Mouse (Mus musculus): ENCODE measurements around the gene Dennd6b. TPM values are rescaled to one million over a fixed set of nuclear protein-coding genes. Genes with fewer than 3 reads are reported as not detected.

The Dennd6b gene
- total RNA-seq (2021) = 1 to 10 TPM; 8.4 to 8.7 TPM

DNA sequence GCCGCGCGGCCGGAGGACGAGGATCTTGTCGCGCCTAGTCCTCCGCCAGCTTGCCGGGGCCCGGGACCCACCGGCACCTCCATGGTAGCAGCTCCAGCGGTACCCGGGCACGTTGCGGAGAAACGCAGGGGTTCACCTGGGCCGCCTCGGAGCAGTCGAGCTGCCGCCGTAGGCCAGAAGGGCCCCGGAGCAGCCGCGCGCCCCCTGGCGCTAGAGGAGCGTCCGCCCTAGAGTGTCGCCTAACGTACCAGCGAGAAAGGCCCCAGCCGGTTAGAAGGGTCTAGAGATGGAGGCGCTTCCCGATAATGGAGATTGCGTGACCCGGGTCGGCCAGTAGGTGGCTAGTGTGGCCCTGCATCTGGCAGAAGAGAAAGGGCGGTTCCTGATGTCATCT is at the start of gene Dennd6b:
Gene Dennd6b, minus strand, starts transcription at position 184 of the 394 bp plus-strand sequence.
- DNase-seq (ENCODE audit: low spot score) = peak; percentile 94
- intact Hi-C loops (cut with DNase I) = loop anchor here (2.0 to 5.0 kb wide), 4 partner anchors 14 to 119 kb away; partner anchors contain the start of genes Ppp6r2, Trabd and Tubgcp6

DNA sequence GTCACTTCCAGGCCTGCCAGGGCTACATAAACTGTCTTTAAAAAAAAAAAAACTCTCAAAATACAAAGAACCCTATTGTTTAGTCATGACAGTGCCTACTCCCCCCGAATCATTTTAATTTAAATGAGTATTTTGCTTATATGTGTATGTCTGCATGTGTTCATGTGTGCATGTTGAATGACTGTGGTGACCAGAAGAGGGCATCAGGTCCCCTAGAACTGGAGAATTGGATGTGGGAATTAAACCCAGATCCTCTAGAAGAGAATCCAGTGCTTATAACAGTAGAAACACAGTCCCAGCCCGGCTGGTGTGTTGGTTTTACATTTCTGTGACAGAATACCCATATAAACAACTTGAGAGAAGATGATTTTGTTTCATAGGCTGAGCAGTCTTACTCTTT is 44.7 kb upstream of the Dennd6b start:
- intact Hi-C loops (cut with DNase I) = no loop called here
- no peak for DNase-seq (ENCODE audit: low spot score)

DNA sequence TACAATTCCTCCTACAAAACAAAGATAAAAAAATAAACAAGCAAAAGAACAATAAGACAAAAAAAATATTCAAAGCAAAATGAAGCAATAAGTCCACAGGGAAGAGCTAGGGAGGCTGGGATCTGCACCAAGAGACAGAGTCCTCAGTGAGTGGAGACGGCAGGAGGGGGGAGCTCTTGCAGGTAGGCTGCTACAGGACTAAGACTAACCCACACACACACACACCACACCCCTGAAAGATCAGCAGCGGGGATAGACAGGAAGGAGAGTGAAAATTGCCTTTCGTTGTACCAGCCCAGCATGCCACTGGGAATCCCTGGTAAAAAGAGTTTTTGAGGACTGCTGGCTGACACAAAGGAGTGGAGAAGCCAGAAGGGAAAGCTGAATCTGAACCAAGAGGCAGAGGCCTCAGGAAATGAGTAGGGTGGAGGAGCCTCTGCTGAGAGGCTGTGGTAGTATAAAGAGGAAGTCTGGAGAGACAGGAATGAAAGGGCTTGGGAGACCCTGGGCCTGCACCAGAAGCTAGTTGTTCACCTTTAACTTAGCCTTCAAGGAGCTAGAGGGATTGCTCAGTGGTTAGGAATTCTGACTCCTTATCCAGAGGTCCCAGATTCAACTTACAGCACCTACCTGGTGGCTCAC is 43.6 kb upstream of the Dennd6b start:
- no peak for DNase-seq (ENCODE audit: low spot score)
- intact Hi-C loops (cut with DNase I) = no loop called here

DNA sequence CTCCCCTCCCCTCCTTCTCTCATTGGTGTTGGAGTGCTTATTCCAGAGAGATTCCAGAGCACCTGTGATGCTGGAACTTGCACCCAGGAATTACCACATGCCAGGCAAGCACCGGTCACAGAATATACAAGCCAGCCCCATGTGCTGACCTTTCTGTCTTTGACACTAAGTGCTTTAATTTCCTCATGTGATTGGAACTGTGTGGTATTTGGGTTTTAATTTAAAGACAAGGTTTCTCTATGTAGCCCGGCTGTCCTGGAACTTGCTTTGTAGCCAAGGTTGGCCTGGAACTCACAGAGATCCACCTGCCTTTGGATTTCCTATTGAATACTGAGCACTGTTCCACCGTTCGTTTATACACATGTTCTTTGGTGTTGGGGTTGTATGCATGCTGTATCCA is 37.8 kb upstream of the Dennd6b start:
- intact Hi-C loops (cut with DNase I) = no loop called here
- DNase-seq (ENCODE audit: low spot score) = no peak

DNA sequence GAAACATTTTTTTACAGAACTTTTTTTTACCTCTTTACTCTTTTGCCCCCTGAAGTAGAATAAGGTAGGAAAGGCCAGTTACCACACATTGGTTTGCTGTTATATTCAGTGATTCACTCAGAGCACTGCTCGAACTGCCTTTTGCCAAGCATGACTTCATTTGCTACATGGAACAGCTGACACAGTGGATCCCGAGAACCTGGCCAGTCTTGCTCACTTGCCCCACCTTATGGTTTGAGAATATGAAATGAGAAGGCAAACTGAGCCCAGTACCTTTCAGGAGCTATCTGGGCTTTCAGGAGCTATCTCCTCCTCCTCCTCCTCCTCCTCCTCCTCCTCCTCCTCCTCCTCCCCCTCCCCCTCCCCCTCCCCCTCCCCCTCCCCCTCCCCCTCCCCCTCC is 37.3 kb upstream of the Dennd6b start:
- DNase-seq (ENCODE audit: low spot score) = no peak
- intact Hi-C loops (cut with DNase I) = no loop called here

DNA sequence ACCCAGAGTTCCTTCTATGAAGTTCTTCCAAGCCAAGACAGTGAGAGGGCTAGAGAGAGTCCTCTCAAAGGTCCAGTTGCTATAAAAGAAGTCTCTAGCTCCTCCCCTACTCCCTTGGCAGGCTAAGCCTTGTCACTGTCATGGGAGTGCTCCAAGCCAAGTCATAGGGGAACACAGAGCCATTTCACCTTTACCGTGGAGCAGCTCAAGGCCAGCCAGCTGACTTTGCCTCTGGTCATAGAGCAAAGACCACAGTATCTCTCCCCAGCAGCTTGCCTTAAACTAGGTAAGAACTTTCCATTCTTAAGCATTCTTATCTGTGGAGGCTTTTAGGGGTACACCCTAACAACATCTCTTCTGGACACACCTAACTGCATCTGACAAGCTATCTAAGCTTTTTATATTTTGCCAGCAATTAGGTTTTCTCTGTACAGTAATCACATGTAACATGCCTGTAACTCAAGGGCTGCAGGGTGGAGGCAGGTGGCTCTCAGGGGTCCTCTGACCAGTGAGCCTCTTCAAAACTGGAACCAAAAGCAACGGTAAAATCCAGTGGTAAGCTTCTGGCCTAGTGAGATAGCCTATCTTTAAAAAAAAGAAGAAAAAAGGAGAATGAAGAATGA is 19.4 kb upstream of the Dennd6b start:
- intact Hi-C loops (cut with DNase I) = no loop called here
- no peak for DNase-seq (ENCODE audit: low spot score)

DNA sequence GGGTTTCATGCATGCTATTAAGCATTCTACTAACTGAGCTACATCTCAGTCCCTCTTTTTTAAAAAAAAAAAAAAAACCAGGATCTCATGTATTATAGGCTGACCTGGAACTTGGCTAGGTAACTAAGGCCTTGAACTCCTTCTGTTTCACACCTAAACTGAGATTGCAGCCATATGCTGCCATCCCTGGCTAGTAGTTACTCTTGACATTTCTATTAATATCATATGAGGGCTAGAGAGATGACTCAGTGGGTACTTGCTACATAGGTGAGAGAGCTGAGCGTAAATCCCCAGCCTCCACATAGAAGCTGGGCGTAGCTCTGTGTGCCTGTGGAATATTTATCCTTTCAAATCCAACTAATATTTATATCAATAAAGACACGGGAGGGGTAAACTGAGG is 18.7 kb upstream of the Dennd6b start:
- DNase-seq (ENCODE audit: low spot score) = no peak
- intact Hi-C loops (cut with DNase I) = loop anchor here (5.0 kb wide), 1 partner anchor 138 kb away; the partner anchor contains the start of gene Trabd

DNA sequence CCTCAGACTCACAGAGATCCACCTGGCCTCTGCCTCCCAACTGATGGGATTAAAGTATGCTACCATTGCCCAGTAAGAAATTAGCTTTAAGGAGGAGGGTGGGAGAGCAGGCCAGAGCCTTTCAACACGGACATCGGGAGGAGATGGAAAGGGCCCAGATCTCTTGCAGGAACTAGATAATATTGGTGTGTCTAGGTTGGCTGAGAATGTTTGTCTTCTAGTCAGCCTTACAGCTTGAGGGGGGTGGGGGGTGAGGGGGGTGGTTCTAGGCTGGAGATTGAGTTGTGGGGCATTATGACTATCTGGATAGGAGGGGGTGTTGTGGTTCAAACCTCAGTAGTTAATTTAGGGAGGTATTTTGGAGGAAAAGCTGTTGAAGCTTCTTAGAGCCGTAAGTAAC is 17.2 kb upstream of the Dennd6b start:
- no peak for DNase-seq (ENCODE audit: low spot score)
- intact Hi-C loops (cut with DNase I) = loop anchor here (5.0 kb wide), 1 partner anchor 136 kb away; the partner anchor contains the start of gene Trabd

DNA sequence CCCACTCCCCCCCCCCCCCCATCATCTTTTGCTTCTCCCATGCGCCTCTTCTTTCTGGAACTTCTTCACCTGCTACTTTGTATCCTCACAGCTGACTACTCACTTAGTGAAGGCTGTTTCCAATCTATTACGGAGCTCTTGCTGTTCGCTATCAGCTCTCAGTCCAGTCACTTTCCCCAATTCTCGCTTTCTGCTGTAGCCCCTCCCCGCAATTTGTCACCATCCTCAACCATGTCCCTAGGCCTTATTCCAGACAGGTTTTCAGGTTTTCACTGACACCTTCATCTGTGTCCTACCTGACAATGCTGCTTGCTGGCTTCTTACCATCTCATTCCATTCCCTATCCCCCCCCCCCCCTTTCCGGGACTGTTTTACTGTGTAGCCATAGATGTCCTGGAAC is 16.2 kb upstream of the Dennd6b start:
- intact Hi-C loops (cut with DNase I) = loop anchor here (5.0 kb wide), 1 partner anchor 135 kb away; the partner anchor contains the start of gene Trabd
- DNase-seq (ENCODE audit: low spot score) = no peak

DNA sequence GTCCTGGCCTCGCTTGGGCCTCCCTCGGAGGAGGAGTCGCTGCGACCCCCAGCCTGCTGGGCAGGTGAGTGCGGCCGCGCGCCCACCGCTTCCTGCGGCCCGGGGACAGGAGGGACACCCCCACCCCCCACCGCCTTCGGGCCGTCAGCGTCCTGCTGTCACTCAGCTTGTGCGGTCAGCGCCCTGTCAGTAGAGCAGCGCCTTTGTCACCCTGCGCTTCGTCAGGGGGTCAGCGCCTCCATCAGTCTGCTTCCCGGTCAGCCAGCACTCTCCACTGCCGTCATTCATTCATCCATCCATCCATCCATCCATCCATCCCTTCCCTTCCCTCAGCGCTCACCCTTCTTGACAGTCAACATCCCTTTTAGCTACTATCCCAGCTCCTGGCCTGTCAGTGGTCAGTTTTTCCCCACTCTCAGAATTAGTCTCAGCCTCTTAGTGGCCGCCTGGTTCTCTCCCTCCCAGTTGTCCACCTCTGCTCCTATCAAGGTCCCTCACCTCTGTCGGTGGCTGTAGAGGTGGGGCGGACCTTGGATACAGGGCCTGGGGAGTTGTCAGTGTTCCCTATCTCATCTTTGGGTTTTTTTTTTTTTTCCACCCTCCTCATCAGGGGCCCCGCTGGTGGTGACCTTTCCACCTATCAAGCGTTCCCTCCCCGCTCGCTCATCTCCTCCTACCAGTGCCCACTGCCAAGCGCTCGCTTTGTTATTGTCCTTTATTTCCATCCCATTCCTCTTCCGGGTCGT is 15.6 kb upstream of the Dennd6b start:
- no peak for DNase-seq (ENCODE audit: low spot score)

DNA sequence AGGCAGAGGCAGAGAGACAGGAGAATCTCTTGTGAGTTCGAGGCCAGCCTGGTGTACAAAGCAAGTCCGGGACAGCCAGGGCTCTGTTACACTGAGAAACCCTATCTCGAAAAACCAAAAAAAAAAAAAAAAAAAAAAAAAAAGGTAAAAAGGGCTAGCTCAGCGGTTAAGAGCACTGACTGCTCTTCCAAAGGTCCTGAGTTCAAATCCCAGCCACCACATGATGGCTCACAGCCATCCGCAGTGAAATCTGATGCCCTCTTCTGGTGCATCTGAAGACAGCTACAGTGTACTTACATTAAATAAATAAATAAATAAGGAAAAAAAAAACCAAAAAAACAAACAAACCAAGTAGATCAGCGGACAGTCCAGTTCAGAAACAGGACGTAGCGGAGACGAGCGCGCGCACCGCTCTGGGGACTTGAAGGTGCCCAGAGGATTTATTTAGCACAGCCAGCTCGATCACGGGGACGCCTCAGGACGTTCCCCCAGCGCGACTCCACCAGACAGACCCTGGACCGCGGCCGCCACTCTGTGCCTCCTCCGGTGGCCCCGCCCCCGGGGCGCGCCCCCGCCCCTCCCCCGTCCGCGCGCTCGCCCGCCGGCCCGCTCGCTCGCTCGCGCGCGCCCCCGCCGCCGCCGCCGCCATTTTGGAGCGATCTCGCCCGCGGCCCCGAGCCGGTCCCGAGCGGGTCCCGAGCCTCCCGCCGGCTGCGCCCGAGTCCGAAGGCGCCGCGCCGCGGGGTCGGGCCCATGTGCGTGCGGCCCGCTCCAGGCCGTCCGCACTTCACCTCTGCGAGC is 14.8 kb upstream of the Dennd6b start, which contains the start of gene Ppp6r2:
Gene Ppp6r2, plus strand, starts transcription at position 639 of the 801 bp plus-strand sequence.
- peak; percentile 75 for DNase-seq (ENCODE audit: low spot score)
- intact Hi-C loops (cut with DNase I) = loop anchor here (2.0 to 5.0 kb wide), 4 partner anchors 14 to 134 kb away; partner anchors contain the start of genes Dennd6b, Trabd and Tubgcp6

More for the DNA sequence above, 15.6 kb upstream of the Dennd6b start:
- intact Hi-C loops (cut with DNase I) = loop anchor here (2.0 to 5.0 kb wide), 4 partner anchors 15 to 135 kb away; partner anchors contain the start of genes Dennd6b, Trabd and Tubgcp6

DNA sequence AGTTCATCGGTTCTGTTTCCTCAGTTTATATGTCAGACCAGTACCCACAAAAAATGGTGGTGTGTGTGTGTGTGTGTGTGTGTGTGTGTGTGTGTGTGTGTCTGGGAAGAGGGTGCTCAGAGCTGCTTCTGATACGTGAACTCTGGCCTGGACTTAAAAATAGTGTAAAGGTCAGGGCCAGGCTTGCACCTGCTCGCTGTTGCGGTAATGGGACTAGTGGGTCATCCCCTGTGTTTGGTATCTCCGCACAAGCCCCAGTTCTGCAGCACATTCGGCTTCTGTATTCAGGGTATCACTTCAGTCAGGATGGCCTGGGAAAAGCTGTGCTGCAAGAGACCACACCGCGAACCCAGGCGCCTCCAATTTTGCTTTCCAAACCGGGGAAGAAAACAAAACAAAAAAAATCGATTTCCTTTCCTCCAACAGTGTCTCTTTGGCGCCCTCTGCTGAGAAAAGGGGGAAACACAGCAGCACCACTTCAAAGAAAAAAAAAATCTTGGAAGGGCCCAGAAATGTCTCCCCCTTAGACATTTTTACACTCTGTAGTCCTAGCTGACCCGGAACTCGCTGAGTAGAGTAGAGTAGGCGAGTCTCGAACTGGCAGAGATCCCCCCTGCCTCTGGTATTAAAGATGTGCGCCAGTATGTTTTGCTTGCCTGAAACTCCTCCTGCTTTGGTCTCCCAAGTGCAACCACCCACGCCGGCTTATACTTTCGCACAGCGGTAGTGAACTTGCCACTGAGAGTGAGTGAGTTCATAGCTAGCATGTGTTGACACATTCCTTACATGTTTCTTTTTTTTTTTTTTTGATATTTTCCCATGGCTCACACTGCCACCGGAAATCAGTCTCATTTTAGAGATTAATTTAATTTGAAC is 13.8 kb upstream of the Dennd6b start:
- intact Hi-C loops (cut with DNase I) = loop anchor here (2.0 to 10.0 kb wide), 5 partner anchors 13 to 275 kb away; partner anchors contain the start of genes Dennd6b, Trabd and Tubgcp6
- DNase-seq (ENCODE audit: low spot score) = peak; percentile 70

DNA sequence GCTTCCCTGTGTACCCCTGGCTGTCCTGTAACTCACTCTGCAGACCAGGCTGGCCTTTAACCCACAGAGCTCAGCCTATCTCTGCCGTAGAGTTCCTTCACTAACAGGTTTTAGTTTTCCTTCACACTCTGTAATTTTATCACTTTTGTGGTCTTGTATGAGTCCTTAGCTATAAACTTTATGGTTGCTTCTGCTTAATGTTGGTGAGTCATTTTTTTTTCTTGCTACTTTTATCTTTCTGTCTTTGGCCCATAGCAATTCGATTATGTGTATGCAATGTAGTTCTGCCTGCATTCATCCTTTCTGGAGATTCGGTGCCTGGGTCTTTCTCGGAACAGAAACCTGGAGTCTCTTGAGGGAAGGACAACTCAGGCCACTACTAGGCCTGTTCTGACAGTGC is 11.2 kb upstream of the Dennd6b start:
- DNase-seq (ENCODE audit: low spot score) = no peak
- intact Hi-C loops (cut with DNase I) = loop anchor here (10.0 kb wide), 1 partner anchor 273 kb away; no protein-coding TSS in a partner anchor

DNA sequence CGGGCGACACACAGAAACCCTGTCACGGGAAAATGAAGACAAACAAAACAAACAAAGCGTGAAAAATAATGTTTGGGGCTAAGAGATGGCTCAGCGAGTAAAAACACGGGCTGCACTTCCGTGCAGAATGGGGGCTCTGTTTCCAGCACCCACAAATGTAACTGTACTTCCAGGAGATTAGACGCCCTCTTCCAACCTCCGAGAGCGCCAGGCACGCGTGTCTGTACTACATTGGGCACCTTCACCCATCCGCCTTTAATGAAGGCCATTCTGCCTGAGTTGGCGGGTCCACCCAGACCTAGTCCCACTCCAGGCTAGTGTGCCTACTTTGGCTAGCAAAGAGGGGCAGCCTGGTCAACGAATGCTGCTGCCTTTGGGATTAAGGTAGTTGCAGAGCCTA is 760 bp upstream of the Dennd6b start:
- intact Hi-C loops (cut with DNase I) = loop anchor here (2.0 to 5.0 kb wide), 4 partner anchors 14 to 120 kb away; partner anchors contain the start of genes Ppp6r2, Trabd and Tubgcp6
- no peak for DNase-seq (ENCODE audit: low spot score)

DNA sequence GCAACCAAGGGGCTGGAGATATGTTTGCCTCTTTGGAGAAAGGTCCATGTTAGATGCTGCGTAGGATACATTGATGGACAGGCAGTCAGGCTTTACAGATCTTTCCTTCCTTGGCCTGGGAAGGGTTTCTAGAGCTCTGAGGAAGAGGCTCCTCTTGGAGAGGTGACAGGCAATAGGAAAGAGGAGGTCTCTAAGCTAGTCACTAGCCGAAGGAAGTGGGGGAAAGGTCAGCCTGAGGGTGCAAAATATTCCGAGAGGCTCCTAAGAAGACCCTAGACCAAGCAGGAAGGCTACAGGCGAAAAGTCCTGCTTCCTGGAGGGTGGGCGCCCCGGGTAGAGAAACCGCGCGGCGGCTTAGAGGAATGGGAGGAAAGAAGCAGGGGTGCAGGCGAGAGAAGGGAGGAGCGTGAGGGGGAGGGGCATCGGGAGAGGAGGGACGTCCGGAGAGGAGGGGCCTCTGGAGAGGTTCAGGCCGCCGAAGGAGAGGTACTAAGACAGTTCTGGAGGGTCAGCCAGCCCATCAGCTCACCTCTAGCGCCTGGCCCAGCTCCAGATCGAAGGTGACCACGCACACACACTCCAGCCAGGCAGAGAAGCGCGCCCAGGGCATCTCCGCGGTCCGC is 495 bp downstream of the Dennd6b start:
- DNase-seq (ENCODE audit: low spot score) = peak; percentile 85
- intact Hi-C loops (cut with DNase I) = loop anchor here (2.0 to 5.0 kb wide), 4 partner anchors 15 to 118 kb away; partner anchors contain the start of genes Ppp6r2, Trabd and Tubgcp6

DNA sequence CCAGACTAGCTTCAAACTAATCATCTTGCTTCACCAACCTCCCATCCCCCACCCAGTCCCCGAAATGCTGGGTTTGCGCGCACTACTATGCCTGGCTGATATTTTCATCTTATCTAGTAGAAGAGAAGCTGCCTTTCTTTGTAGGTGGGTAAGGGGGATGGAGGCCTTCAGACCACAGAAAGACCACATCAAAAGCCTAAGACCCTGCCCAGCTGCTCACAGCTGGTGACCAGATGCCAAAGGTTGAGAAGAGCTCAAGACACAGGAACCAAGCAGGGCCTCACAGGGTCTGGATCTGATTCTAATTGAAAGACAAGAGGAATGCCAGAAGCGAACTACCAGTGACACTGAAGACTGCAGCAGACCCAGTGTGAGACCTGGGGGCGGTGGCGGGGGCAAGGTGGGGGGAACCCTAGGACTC is 1.0 kb downstream of the Dennd6b start:
- no peak for DNase-seq (ENCODE audit: low spot score)

DNA sequence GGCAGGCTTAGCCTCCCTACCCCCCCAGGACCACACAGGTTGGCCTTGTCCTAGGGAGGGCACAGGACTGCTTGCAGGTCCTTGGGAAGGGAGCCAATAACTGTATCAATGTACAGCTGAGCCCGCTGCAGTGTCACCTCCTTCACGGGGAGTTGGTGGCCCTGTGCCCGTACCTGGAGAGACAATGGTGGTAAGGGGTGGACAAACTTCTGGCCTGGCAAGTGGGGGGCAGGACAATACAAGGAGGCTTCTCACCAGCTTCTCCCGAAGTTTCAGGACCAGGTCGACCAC is 11.4 kb downstream of the Dennd6b start:
- intact Hi-C loops (cut with DNase I) = no loop called here
- no peak for DNase-seq (ENCODE audit: low spot score)

More for the DNA sequence above, 1.0 kb downstream of the Dennd6b start:
- intact Hi-C loops (cut with DNase I) = loop anchor here (5.0 kb wide), 3 partner anchors 38 to 118 kb away; partner anchors contain the start of genes Trabd and Tubgcp6

Measured in heart, postnatal 25 days (tissue).